Mouse (Mus musculus): ENCODE data around the gene Ncoa5. TPM values are rescaled to one million over a fixed set of nuclear protein-coding genes. Genes with fewer than 3 reads are reported as not detected.

Ncoa5 gene
- polyA plus RNA-seq, 1 experiment from 2014 or later, result 137 TPM

Other genes starting within 250 kb of the Ncoa5 start
- 24.6 and 29.8 TPM in 2 replicates for gene Snx21, start 249.0 kb downstream of the Ncoa5 start, polyA plus RNA-seq (2015; fragmentation: Nextera tagmentation; extraction: Ambion mirVana)
- 17.1 and 17.2 TPM in 2 replicates for gene Acot8, start 230.0 kb downstream of the Ncoa5 start, polyA plus RNA-seq (2015; fragmentation: Nextera tagmentation; extraction: Ambion mirVana)
- gene Zswim3, start 229.8 kb downstream of the Ncoa5 start, polyA plus RNA-seq (2015; fragmentation: Nextera tagmentation; extraction: Ambion mirVana), result 13.9 and 14.5 TPM in 2 replicates
- gene Zswim1, start 212.2 kb downstream of the Ncoa5 start, polyA plus RNA-seq (2015; fragmentation: Nextera tagmentation; extraction: Ambion mirVana), result 22.8 TPM in 2 replicates
- gene Spata25, start 206.3 kb downstream of the Ncoa5 start, polyA plus RNA-seq (2015; fragmentation: Nextera tagmentation; extraction: Ambion mirVana), result not detected in 2 replicates
- gene Ctsa, start 202.0 kb downstream of the Ncoa5 start, polyA plus RNA-seq (2015; fragmentation: Nextera tagmentation; extraction: Ambion mirVana), result 97.7 and 98.4 TPM in 2 replicates
- 5.6 and 6.5 TPM in 2 replicates for gene Neurl2, start 201.4 kb downstream of the Ncoa5 start, polyA plus RNA-seq (2015; fragmentation: Nextera tagmentation; extraction: Ambion mirVana)
- gene Pltp, start 177.2 kb downstream of the Ncoa5 start, polyA plus RNA-seq (2015; fragmentation: Nextera tagmentation; extraction: Ambion mirVana), result 45.3 and 50.7 TPM in 2 replicates
- gene Pcif1, start 155.6 kb downstream of the Ncoa5 start, polyA plus RNA-seq (2015; fragmentation: Nextera tagmentation; extraction: Ambion mirVana), result 94.8 and 101 TPM in 2 replicates
- gene Zfp335, start 123.1 kb downstream of the Ncoa5 start, polyA plus RNA-seq (2015; fragmentation: Nextera tagmentation; extraction: Ambion mirVana), result 15.7 and 16.7 TPM in 2 replicates
- 17.9 and 19.5 TPM in 2 replicates for gene Mmp9, start 94.1 kb downstream of the Ncoa5 start, polyA plus RNA-seq (2015; fragmentation: Nextera tagmentation; extraction: Ambion mirVana)
- gene Slc12a5, start 74.1 kb downstream of the Ncoa5 start, polyA plus RNA-seq (2015; fragmentation: Nextera tagmentation; extraction: Ambion mirVana), result 16.2 and 17.2 TPM in 2 replicates
- 4.8 and 5.8 TPM in 2 replicates for gene Cd40, start 20.8 kb upstream of the Ncoa5 start, polyA plus RNA-seq (2015; fragmentation: Nextera tagmentation; extraction: Ambion mirVana)
- not detected in 2 replicates for gene 1700025C18Rik, start 55.9 kb upstream of the Ncoa5 start, polyA plus RNA-seq (2015; fragmentation: Nextera tagmentation; extraction: Ambion mirVana)
- gene Cdh22, start 200.0 kb upstream of the Ncoa5 start, polyA plus RNA-seq (2015; fragmentation: Nextera tagmentation; extraction: Ambion mirVana), result 6.0 and 6.1 TPM in 2 replicates

Data from forebrain, embryonic 15.5 days (tissue).